Mouse (Mus musculus): ENCODE measurements around the gene Itga4. TPM values are rescaled to one million over a fixed set of nuclear protein-coding genes. Genes with fewer than 3 reads are reported as not detected.

Gene Itga4
- polyA plus RNA-seq, 2 experiments from 2014 or later, result 154 to 180 TPM

GRCm38 (mm10) chr2:79266480-79266879 is 11.3 kb downstream of the Itga4 start:
- ATAC-seq, result peak; percentile 38

GRCm38 (mm10) chr2:79267181-79267580 is 12.0 kb downstream of the Itga4 start:
- no peak for ATAC-seq

- ATAC-seq, result no peak
Measured at GRCm38 (mm10) chr2:79268863-79269262, 13.6 kb downstream of the Itga4 start.

GRCm38 (mm10) chr2:79270034-79270535 is 14.9 kb downstream of the Itga4 start:
- peak; percentile 33 for ATAC-seq

- ATAC-seq, result no peak
Measured at GRCm38 (mm10) chr2:79271838-79272237, 16.6 kb downstream of the Itga4 start.

GRCm38 (mm10) chr2:79278581-79278980 is 23.4 kb downstream of the Itga4 start:
- no peak for ATAC-seq

- no peak for ATAC-seq
Measured at GRCm38 (mm10) chr2:79284206-79284605, 29.0 kb downstream of the Itga4 start.

GRCm38 (mm10) chr2:79290149-79290548 is 34.9 kb downstream of the Itga4 start:
- no peak for ATAC-seq

- ATAC-seq, result no peak
Measured at GRCm38 (mm10) chr2:79291922-79292321, 36.7 kb downstream of the Itga4 start.

GRCm38 (mm10) chr2:79292431-79292830 is 37.2 kb downstream of the Itga4 start:
- ATAC-seq, result no peak

GRCm38 (mm10) chr2:79302398-79302797 is 47.2 kb downstream of the Itga4 start:
- ATAC-seq, result peak; percentile 48

- ATAC-seq, result no peak
Measured at GRCm38 (mm10) chr2:79307549-79307948, 52.3 kb downstream of the Itga4 start.

GRCm38 (mm10) chr2:79309454-79310118 is 54.4 kb downstream of the Itga4 start:
- ATAC-seq, result no peak

GRCm38 (mm10) chr2:79312499-79312898 is 57.3 kb downstream of the Itga4 start:
- ATAC-seq, result no peak

GRCm38 (mm10) chr2:79315108-79315507 is 59.9 kb downstream of the Itga4 start:
- no peak for ATAC-seq

- ATAC-seq, result no peak
Measured at GRCm38 (mm10) chr2:79316182-79316880, 61.1 kb downstream of the Itga4 start.

- ATAC-seq, result no peak
Measured at GRCm38 (mm10) chr2:79328079-79328478, 72.9 kb downstream of the Itga4 start.

- ATAC-seq, result no peak
Measured at GRCm38 (mm10) chr2:79334661-79335060, 79.4 kb downstream of the Itga4 start.

- no peak for ATAC-seq
Measured at GRCm38 (mm10) chr2:79336141-79336540, 80.9 kb downstream of the Itga4 start.

GRCm38 (mm10) chr2:79339003-79339402 is 83.8 kb downstream of the Itga4 start:
- no peak for ATAC-seq

GRCm38 (mm10) chr2:79343115-79343514 is 87.9 kb downstream of the Itga4 start:
- no peak for ATAC-seq

GRCm38 (mm10) chr2:79351179-79352099 is 96.2 kb downstream of the Itga4 start:
- no peak for ATAC-seq

All from activated CD4-positive, CD25-positive, alpha-beta regulatory T cell, adult 4 months (primary cell).